Mouse (Mus musculus): ENCODE measurements around the gene Armh3.

GRCm38 (mm10) chr19:45917856-45918255 is 80.4 kb downstream of the Armh3 start:
- TF ChIP-seq CTCF (IDR thresholded peaks at IDR 0.05; ENCODE audit: low read depth) (no peak), EP300 (optimal IDR thresholded peaks at IDR 0.05) (no peak)
